Mouse (Mus musculus) heart, adult 2 months (tissue): ENCODE measurements around the gene Clstn2.

Source experiments
- CTCF ChIP-seq: fragments of 200-600 bp; IDR thresholded peaks from 2 replicates; pipeline ENCODE4 v1.8.1; 2022; ENCODE audit warnings: antibody characterized with exemption, mild to moderate bottlenecking, moderate library complexity
- EP300 ChIP-seq: fragments of 200-500 bp; IDR thresholded peaks from 2 replicates; pipeline ENCODE4 v1.6.1; 2011; ENCODE audit warnings: low read depth, low read length, control low read depth; ENCODE audit not compliant: insufficient read depth
- POLR2A ChIP-seq: fragments of 200-500 bp; IDR thresholded peaks from 2 replicates; pipeline ENCODE4 v1.6.1; 2011; ENCODE audit warnings: mild to moderate bottlenecking, low read depth, low read length, control low read depth; ENCODE audit not compliant: insufficient read depth

- no peak for TF ChIP-seq POLR2A
- TF ChIP-seq CTCF, result no peak
- TF ChIP-seq EP300, result no peak
Measured at GRCm38 (mm10) chr9:97780032-97780616, 252.9 kb downstream of the Clstn2 start.
